Mouse (Mus musculus) intestine, embryonic 16.5 days (tissue): Measurements from ENCODE around the gene Bphl. TPM values are rescaled to one million over a fixed set of nuclear protein-coding genes. Genes with fewer than 3 reads are reported as not detected.

Experiments
- ATAC-seq: fragments of 200-750 bp; cut with Nextera tagmentation; 2 replicates; pipeline ENCODE4 v1.8.0; 2017; ENCODE audit warnings: moderate TSS enrichment, moderate library complexity
- H3K27ac ChIP-seq: fragments of 300-500 bp; sonication (generic); 2 replicates; pipeline ENCODE4 v1.5.1; 2014; ENCODE audit warnings: mild to moderate bottlenecking, low read length
- H3K27me3 ChIP-seq: fragments of 300-500 bp; sonication (generic); replicated peaks from 2 replicates; pipeline ENCODE4 v1.6.1; 2014; ENCODE audit warnings: low read length, control low read depth, mixed read lengths; ENCODE audit not compliant: control insufficient read depth, insufficient read depth
- H3K36me3 ChIP-seq: fragments of 300-500 bp; sonication (generic); 2 replicates; pipeline ENCODE4 v1.6.1; 2014; ENCODE audit warnings: low read length, control low read depth; ENCODE audit not compliant: control insufficient read depth, insufficient read depth
- H3K4me1 ChIP-seq: fragments of 300-500 bp; sonication (generic); 2 replicates; pipeline ENCODE4 v1.6.1; 2014; ENCODE audit warnings: low read length, control low read depth, mixed read lengths; ENCODE audit not compliant: control insufficient read depth, insufficient read depth
- H3K4me2 ChIP-seq: fragments of 300-500 bp; sonication (generic); 2 replicates; pipeline ENCODE4 v1.6.1; 2014; ENCODE audit warnings: low read depth, low read length, control low read depth
- H3K4me3 ChIP-seq: fragments of 300-500 bp; sonication (generic); 2 replicates; pipeline ENCODE4 v1.5.1; 2014; ENCODE audit warnings: mild to moderate bottlenecking, low read length
- H3K9ac ChIP-seq: fragments of 300-500 bp; sonication (generic); 2 replicates; pipeline ENCODE4 v1.6.1; 2014; ENCODE audit warnings: low read depth, low read length
- H3K9me3 ChIP-seq: fragments of 300-500 bp; sonication (generic); 2 replicates; pipeline ENCODE4 v1.6.1; 2016; ENCODE audit warnings: low read length, control low read depth; ENCODE audit not compliant: control insufficient read depth
- WGBS: fragments of 180-500 bp; shearing (Covaris S2); extraction: QIAGEN DNeasy Blood & Tissue Kit; methylation state at CpG from one replicate; pipeline ENCODE4 v1.1.7; 2014; 5-methylcytosine and 5-hydroxymethylcytosine counted together
- polyA plus RNA-seq: library from polyadenylated mRNA; unstranded; fragments of >200 nt; fragmentation: Nextera tagmentation; extraction: Ambion mirVana; gene quantifications from 2 replicates; pipeline ENCODE4 v1.2.1, GENCODE M21; 2015

Gene Bphl
- polyA plus RNA-seq, 1 experiment from 2014 or later: 74.7 TPM

DNA sequence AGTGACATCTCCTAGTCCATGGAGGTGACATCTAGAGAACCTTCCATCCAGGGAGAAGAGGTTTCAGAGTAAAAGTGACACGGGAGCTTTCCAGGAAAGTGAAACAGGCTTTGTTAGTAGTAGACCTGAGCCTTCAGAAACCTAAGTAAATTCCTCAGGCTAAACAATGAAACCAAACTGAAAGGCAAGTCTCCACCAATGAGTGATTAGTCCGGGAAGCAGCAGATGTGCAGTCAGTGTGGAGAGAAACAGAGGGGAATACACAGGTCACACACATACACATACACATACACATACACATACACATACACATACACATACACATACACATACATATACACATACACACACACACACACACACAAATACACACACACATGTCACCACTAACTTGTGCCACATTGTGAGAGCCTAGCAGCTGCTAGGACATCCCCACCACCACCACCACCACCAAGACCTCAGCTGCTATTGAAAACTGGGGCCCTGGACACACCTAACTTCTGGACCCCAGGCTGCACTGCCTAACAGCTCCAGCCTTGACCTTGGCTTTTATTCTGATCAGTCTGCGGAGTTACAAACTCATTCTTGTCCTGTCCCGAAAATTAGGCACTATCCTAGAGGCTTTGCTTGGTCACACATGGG, 71.8 kb downstream of the Bphl start:
- Histone ChIP-seq H3K4me3 (no peak overlapping the region), H3K4me1 (no peaks in the 10 kb centered on the region), H3K36me3 (no peaks in the 10 kb centered on the region), H3K4me2 (no peak overlapping the region), H3K27ac (no peak overlapping the region), H3K9ac (no peak overlapping the region), H3K27me3 (no peaks in the 10 kb centered on the region), H3K9me3 (no peaks in the 10 kb centered on the region)
- WGBS: 72% methylated on average over 4 of the region's 4 CpGs
- ATAC-seq: no peak

DNA sequence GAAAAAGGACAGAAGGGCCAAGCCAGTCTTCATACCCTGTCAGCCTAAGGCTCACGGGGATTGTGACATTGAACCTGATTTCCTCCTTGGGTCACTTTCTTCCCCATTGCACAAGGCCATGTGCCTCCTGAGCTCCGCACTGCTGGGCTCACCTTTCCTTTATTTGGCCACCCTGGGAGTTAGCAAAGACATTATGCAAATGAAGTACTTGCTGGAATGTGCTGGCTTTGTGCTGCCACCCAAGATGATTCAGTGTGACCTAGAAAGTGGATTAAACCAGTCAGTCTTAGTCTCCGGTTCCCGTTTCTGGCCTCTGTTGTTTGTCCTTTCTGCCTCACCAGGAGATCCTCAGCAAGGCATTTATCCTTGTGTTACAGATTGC, 72.3 kb downstream of the Bphl start:
- no peak overlapping the region for H3K4me3 ChIP-seq
- H3K27ac ChIP-seq: no peak overlapping the region
- H3K9ac ChIP-seq: no peak overlapping the region
- H3K4me2 ChIP-seq: no peak overlapping the region
- no peaks in the 10 kb centered on the region for H3K27me3 ChIP-seq
- H3K9me3 ChIP-seq: no peaks in the 10 kb centered on the region
- no peaks in the 10 kb centered on the region for H3K36me3 ChIP-seq
- ATAC-seq: no peak
- H3K4me1 ChIP-seq: no peaks in the 10 kb centered on the region
- 59% methylated on average over 4 of the region's 4 CpGs for WGBS

DNA sequence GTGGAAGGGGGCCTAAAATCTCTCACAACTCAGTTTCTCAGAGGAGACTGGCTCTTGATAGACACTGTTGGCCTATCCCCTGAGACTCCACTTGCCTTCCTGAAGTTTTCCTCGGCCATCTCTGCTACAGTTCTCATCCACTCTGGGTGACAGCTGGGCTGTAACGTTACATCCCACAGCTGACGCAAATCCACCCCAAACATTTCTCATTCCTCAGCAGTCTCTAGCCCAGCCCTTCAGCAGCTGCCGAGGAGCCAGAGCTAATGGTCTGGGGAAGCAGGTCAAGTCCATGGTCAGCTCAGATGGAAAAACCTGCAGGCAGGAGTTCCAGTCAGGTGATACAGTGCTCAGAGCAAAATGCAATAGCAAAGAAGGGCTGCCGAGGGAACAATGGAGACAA, 73.6 kb downstream of the Bphl start:
- Histone ChIP-seq H3K4me1 (no peaks in the 10 kb centered on the region), H3K9ac (no peak overlapping the region), H3K9me3 (no peaks in the 10 kb centered on the region), H3K4me3 (no peak overlapping the region), H3K4me2 (no peak overlapping the region), H3K36me3 (no peaks in the 10 kb centered on the region), H3K27me3 (no peaks in the 10 kb centered on the region), H3K27ac (no peak overlapping the region)
- 44% methylated on average over 5 of the region's 5 CpGs for WGBS
- no peak for ATAC-seq

DNA sequence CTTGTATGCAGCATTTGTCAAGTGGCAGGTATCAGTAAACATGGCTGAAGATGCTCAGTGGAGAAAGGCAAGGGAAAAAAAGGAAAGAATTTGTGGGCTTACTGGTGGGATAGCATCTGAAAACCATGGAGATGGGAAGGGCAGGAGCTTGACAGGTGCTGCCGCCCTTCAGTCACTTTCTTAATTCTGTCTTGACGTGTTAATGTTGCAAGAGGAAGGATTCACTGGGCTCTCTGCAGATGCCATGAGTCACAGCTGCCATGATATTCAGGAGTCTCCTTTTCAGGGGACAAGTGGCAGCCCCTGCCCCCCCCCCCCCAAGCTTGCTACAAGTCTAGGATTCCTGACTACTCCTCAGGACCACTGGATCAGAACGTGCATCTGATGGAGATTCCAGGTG, 74.5 kb downstream of the Bphl start:
- Histone ChIP-seq H3K4me2 (no peak overlapping the region), H3K4me3 (no peak overlapping the region), H3K9ac (no peak overlapping the region), H3K9me3 (no peaks in the 10 kb centered on the region), H3K27ac (no peak overlapping the region), H3K27me3 (no peaks in the 10 kb centered on the region), H3K36me3 (no peaks in the 10 kb centered on the region), H3K4me1 (no peaks in the 10 kb centered on the region)
- no peak for ATAC-seq
- WGBS: 93% methylated on average over 3 of the region's 3 CpGs

DNA sequence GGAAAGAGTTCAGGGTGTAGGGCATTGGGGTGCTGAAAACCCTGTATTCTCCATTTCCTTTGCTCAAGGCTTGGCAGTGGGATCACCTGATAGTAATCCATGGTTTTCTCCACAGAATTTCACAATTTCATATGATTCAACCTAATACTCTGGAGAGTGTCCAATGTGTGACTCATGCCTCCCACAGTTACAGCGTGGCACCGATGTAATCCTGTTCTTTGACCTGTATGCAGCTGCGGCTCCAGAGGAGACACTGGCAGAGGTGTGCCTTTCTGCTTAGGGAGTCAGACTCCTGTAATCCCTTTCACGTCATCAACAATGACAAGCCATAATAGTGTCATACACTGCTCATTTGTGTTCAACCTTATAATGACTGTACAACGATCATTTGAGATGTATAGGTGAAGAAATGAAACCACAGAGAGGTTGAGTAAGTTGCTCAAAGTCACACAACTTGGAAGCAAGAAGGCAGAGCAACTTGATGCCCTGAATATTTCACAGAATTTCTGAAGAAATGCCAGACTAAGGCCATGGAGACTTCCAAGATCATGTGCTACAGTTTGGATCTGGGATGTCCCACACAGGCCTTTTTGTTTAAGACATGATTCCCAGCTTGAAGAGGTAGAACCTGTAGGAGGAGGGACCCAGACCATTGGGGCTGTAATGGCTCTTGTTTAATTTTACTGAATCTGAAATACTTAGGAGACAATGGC, 75.1 kb downstream of the Bphl start:
- no peaks in the 10 kb centered on the region for H3K36me3 ChIP-seq
- 72% methylated on average over 5 of the region's 5 CpGs for WGBS
- H3K4me3 ChIP-seq: no peak overlapping the region
- no peak overlapping the region for H3K4me2 ChIP-seq
- no peak overlapping the region for H3K9ac ChIP-seq
- H3K27me3 ChIP-seq: no peaks in the 10 kb centered on the region
- no peak overlapping the region for H3K27ac ChIP-seq
- H3K9me3 ChIP-seq: no peaks in the 10 kb centered on the region
- ATAC-seq: peak; percentile 95
- H3K4me1 ChIP-seq: no peaks in the 10 kb centered on the region

DNA sequence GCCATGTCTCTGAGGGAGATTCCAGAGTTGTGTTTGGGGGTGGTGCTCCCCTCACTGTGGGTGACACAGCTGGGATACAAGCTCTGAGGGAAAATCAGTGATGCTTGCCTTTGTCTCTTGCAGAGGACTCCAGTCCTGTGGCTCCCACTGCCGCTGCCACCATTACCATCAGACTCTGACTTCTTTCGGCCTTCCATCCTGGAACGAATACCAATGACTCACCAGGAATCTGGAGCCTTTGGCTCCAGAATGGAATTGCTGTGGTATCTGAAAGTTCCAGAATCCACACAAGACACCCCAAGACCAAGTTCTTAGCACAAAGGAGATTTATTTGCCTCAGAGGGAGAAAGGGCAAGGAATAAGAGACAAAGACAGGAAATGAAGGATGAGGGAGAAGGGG, 75.7 kb downstream of the Bphl start:
- Histone ChIP-seq H3K36me3 (no peaks in the 10 kb centered on the region), H3K9ac (no peak overlapping the region), H3K27me3 (no peaks in the 10 kb centered on the region), H3K9me3 (no peaks in the 10 kb centered on the region), H3K4me1 (no peaks in the 10 kb centered on the region), H3K4me2 (no peak overlapping the region), H3K4me3 (no peak overlapping the region), H3K27ac (no peak overlapping the region)
- 92% methylated on average over 3 of the region's 3 CpGs for WGBS
- ATAC-seq: no peak

DNA sequence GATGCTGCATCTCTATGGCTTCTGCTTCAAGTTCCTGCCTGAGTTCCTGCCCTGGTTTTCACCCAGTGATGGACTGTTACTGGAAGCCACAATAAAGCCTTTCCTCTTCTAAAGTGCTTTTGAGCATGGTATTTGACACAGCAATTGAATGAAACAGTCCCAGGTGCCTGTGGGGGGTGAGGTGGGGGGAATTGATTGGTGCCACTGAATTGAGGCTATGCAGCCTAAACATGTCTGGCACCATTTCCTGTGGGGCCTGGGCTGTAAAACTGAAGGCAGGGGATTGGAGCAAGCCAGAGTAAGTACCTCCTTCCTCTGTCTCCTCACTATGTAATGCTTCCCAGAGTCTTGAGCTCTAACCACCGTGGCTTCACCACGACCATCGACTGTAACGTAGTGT, 77.3 kb downstream of the Bphl start:
- Histone ChIP-seq H3K27me3 (no peaks in the 10 kb centered on the region), H3K4me1 (peaks cover 3% of the 10 kb centered on the region; the same call in 1 of the 2 replicates), H3K9me3 (no peaks in the 10 kb centered on the region), H3K4me2 (no peak overlapping the region), H3K4me3 (no peak overlapping the region), H3K27ac (no peak overlapping the region), H3K9ac (no peak overlapping the region), H3K36me3 (no peaks in the 10 kb centered on the region)
- WGBS: 69% methylated on average over 4 of the region's 4 CpGs
- ATAC-seq: no peak

DNA sequence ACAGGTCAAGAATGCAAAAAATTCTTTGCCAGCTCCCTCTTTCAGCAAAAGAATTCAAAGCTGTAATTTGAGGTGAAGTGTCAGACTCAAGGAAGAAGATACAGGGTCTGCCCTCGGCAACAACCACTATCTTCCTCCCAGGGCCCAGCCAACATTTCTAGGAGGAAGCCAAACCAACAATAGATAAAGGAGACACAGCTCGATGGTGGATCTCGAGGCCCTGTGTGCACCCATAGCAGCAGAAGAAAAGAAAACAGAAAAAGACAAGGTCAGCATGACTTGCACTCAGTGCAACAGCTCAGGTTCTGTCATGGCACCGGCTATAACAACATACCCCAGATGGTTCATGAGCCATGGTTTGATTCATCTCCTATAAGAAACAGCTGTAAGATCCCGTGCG, 79.1 kb downstream of the Bphl start:
- ATAC-seq: no peak
- no peaks in the 10 kb centered on the region for H3K9me3 ChIP-seq
- H3K9ac ChIP-seq: no peak overlapping the region
- H3K4me2 ChIP-seq: no peak overlapping the region
- H3K36me3 ChIP-seq: no peaks in the 10 kb centered on the region
- no peak overlapping the region for H3K27ac ChIP-seq
- H3K4me3 ChIP-seq: no peak overlapping the region
- peaks cover 10% of the 10 kb centered on the region for H3K4me1 ChIP-seq
- WGBS: 73% methylated on average over 6 of the region's 6 CpGs
- no peaks in the 10 kb centered on the region for H3K27me3 ChIP-seq

DNA sequence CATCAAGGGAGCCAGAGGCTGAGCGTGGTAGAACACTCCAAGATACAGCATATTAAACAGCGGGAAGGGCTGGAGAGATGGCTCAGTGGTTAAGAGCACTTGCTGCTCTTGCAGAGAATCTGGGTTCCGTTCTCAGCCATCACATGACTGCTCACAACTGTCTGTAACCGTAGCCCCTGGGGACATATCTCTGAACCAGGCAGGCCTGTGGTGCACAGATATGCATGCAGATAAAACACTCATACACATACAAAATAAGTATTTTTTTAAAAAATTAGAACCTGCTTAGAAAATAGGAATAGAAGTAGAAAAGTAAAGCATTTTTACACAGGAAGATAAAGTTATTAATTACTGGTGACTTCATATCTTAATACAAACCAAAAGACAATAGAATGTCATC, 81.4 kb downstream of the Bphl start:
- H3K9ac ChIP-seq: no peak overlapping the region
- 62% methylated on average over 4 of the region's 4 CpGs for WGBS
- no peak overlapping the region for H3K27ac ChIP-seq
- H3K9me3 ChIP-seq: no peaks in the 10 kb centered on the region
- no peak overlapping the region for H3K4me3 ChIP-seq
- no peaks in the 10 kb centered on the region for H3K36me3 ChIP-seq
- peaks cover 10% of the 10 kb centered on the region for H3K4me1 ChIP-seq
- no peak overlapping the region for H3K4me2 ChIP-seq
- no peak for ATAC-seq
- no peaks in the 10 kb centered on the region for H3K27me3 ChIP-seq

DNA sequence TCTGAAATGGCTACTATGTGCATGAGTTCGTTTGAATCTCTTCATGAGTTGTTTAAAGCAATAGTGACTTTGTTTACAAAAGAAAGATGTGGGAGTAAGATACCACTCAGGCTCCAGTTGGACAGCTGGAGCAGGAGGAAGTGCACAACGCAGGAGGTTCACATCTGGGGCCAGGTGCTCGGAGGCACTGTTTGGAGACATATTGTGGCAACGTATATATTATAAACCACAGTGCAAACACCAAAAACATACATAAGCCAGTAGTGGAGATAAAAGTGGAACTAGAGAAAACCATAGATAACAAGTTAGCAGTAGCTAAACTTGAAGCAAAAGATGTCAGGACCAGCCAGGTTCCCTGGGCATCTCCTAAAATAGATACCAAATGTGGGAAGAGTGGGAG, 82.0 kb downstream of the Bphl start:
- 31% methylated on average over 4 of the region's 4 CpGs for WGBS
- no peak for ATAC-seq

More for the DNA sequence above, 82.0 kb downstream of the Bphl start:
- Histone ChIP-seq H3K4me1 (peaks cover 10% of the 10 kb centered on the region), H3K4me3 (no peak overlapping the region), H3K27me3 (no peaks in the 10 kb centered on the region), H3K9me3 (no peaks in the 10 kb centered on the region), H3K9ac (no peak overlapping the region), H3K27ac (no peak overlapping the region), H3K4me2 (no peak overlapping the region), H3K36me3 (no peaks in the 10 kb centered on the region; the same call in 1 of the 2 replicates)
